Mouse (Mus musculus): ENCODE measurements around the gene Ust.

Gene Ust

DNA sequence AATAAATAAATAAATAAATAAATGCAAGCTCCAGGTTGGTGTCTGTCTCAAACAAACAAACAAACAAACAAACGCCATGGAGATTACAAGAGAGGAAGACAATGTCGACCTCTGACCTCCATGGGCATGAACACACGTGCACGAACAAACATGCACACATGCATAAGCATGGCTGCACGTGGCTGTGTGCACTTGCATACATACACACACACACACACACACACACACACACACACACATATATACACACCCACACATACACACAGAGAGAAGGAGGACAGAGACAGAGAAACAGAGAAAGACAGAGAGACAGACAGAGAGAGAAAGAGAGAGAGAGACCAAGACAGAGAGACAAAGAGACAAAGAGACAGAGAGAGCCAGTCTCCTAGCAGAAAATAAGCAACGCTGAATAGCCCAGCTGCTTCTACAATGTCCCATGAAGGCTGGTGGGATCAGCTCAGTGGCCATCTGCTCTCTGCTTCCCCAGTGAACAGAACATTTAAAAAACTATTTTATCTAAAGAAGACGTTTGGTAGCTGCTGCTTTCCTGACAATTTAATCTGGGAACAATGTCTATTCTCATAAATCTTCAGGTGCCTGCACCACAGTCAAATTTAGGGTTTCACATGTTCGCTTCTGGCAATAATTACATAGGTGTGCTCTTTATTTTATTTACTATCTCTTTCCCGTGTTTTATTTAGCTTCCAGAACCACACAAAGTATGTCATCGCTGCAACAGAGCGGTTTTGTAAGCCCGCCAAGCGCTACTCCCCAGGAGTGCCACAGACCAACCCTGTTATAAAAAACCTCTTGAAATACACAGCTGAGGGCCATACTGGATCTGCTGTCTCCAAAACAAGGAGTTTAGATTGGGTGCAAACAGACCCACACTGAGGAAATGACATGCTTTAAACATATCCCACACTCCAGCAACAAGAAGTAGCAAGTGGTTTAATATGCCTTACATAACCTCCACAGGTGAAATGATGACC lies 89.5 kb downstream of the Ust start:
- DNase-seq (ENCODE audit: low read depth, low spot score): no peak

DNA sequence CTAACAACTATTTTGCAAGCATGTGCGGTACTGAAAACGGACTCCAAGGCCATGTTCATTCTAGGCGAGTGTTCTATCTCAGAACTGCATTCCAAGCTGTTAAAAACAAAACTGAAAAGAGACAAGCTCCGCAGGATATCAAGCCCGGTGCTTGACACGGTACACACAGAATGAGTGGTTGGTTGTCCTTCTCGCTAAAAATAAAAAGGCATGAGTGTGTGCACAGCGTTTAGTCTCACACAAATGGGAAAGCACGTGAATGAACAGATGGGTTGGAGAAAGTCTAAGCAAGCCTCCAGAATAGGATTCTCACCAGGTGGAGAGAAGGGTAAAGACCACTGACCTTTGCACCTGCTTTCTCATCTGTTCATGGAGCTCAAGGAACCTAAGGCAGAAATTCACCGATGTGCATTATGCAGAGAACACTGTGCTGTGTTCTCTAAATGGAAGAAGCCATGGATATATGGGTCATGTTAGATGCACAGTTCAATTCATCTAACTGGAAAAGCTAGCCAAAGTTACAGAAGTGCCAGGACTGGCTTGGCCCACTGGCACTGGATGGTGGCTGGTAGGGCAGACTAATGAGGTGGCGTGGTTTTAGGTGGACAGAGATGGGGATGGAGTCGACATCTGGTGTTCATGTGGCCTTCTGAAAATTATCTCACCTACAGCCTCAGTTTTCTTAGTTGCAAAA lies 90.8 kb downstream of the Ust start:
- no peak for DNase-seq (ENCODE audit: low read depth, low spot score)

DNA sequence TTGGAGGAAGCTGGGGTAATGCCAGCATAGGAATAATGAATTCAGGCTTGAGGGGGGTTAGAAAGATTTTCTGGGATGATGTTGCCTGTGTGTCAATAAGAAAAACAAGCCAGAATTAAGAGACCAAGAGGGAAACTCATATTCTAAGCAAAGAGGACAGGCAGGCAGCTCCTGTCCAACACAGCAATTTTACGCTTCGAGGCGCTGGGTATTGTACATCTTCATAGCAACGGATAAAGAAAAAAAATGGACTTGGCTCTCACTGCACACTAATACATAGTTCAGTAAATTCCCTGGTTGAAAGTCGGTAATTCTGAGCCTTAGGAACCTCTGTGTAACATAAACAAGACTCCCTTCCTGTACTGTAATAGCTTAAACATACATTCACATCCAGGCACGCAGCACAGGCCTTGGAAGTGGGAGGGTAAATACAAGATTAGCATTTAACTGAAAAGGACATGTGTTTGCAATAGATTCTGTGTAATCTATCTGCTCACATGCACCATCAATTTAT lies 99.1 kb downstream of the Ust start:
- no peak for DNase-seq (ENCODE audit: low read depth, low spot score)

DNA sequence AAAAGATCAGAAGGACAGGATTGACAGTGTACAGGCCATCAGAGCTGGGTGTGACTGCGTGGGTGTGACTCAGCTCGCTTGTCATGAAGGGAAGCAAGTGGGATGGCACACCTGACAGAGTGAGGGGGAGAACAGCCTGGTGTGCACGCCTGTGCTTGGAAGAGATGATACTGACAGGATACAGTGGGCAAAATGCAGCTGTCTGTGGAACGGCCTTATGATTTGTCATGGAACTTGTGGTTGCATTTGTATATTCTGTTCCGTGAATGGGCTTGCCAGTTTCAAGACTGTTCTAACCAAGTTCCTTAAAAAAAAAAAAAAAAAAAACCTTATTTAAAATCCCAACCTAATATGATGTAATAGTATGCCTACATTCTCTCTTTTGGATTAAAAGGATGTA lies 103.2 kb downstream of the Ust start:
- no peak for DNase-seq (ENCODE audit: low read depth, low spot score)

DNA sequence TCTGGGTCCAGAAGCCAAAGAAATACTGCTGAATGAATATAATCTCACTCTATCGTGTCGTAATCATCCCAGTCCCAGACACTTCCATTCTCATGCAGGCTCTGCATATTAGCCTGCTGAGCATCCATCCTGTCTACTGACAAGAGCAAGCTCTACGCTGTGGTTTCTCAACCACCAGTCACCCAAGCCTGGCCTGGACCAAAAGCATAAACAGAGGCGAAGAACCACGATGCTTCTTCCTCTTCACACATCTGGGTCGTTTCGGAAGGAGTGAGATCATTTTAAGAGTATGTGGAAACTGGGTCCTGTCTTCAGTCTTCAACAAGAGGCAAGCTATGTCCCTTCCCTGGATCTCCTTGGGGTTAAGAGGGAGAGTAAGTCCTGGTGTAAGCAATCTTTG lies 103.6 kb downstream of the Ust start:
- DNase-seq (ENCODE audit: low read depth, low spot score): no peak

DNA sequence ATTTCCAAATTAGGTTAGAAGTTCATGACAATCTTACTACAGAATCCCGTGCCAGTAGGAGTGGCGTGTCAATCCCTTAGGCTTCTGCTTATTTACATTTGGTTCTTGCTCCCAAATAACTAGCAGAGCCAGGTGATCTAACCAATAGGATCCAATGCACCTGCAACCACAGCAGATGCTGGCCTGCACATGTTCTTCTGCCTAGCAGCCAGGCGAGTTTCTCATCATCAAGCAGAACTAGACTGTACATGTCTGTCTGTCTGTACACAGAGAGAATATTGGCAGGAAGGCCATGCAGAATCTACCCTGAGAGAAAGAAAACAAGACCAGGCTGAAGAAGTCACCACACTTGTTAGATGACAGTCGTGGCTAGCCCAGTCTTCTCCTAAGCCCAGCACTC lies 113.5 kb downstream of the Ust start:
- no peak for DNase-seq (ENCODE audit: low read depth, low spot score)

DNA sequence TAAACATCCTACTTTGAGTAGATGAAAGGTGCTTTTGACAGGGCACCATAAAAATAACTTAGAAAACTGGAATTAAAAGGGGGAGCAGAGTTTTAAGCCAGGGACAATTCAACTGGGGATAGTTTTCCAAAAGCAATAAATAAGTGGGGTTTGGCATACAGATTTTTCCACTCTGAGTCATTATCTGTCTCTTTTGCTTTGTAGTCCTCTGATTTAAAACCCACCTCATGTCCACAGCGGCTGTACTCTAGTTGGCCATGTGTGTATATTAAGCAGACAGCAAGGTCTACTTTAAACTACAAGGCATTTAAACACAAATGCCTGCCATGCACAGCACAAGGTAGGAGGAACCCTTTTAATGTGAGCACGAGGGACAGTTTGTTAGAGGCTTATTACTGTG lies 126.4 kb downstream of the Ust start:
- no peak for DNase-seq (ENCODE audit: low read depth, low spot score)

DNA sequence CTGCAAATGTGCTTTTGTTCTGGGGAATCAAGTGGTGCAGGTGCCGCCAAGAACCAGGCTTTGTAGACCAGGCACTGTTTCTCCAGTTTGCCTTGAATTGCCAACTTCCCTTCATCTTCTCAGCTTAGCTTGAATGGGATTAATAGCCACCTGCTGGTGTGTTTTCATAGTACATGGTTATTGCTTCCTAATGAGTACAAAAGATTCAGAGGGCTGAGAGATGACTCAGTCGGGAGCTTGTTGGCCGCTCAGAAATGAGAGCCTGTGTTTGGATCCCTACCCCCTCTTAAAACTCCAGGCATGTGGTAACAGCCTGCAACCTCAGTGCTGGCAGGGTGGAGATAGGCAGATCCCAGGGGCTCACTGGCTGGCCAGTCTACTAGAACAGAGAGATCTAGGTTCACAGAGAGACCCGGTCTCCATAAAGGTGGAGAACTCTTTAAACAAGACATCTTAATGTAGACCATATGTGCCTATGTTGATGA lies 127.3 kb downstream of the Ust start:
- no peak for DNase-seq (ENCODE audit: low read depth, low spot score)

DNA sequence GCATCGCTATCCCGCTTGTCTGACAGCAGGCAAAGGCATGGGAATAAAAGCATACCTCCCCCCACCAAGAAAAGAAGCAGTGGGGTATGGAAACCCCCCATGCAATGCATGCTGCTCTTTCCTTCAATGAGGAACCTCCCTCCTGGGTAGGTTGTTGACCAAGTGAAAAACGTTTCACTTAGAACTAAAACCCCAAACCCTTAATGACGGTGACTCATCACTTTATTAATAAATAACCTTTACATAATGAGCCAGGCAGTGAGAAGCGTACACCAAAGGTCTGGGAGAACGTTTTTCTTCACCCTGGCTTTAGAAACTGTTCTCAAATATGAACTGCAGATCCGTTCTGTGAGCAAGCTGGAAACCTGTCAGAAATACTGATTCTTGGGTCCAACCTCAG lies 130.4 kb downstream of the Ust start:
- no peak for DNase-seq (ENCODE audit: low read depth, low spot score)

DNA sequence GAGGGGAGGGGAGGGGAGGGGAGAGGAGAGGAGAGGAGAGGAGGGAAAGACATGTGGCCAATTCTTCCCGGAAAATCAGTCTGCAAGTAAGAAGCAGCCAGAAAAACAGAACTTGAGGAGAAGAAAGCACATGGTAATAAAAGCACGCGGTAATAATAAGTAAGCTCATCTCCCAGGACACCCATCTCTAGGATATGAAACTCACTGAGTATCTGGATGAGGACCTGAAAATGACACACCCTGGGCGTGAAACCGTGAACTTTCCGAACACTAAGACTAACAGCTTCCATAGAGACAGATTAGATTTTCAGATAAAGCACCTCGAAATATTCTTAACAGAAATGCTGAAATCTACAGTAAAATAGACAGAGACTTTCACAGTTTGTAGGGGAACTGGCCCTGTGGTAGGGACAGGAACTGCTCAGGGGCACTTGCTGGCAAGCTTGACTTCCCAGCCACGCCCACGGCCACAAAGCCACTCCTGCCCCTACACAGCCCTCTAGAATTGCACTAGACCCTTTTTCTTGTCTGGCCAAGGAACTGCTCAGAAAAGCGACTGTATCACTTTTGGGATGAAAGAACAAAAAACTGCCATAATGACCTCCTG lies 148.6 kb downstream of the Ust start:
- peak; percentile 1 for DNase-seq (ENCODE audit: low read depth, low spot score)

DNA sequence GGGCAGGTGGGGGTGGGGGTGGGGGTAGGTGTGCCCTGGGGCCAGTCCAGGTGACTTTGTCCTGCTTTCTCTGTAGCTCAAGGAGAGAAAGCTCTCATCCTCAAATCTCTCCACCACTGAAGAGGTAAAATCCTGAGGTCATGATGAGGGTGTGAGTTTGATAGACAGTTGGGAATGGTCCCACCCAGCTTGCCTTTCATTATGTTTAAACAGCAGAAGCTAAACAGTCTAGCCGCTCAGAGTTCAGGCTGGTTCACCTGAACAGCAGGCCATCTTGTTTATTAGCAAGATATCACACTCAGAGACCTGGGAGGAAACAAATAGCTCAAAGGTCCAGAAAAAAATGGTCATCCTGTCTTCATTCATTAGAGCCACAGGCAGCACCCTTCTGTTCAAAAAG lies 152.8 kb downstream of the Ust start:
- no peak for DNase-seq (ENCODE audit: low read depth, low spot score)

DNA sequence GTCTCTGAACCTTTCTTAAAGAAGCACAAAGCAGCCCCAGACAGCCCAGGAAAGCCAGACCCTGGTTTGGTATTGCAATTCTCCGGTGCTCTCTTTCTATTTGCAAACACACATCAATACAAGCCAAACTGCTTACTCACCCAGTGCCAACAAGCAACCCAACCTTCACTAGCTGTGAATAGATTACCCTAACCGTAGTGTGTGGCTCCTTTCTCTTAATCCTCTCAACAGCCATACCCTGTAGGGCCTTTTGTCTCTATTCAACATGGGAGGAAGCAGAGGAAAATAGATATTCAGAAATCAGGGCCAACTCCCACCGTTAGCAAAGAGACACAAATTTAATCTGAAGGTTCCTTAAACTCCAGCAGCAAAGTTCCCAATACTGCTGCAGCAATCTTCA lies 154.4 kb downstream of the Ust start:
- DNase-seq (ENCODE audit: low read depth, low spot score): no peak

DNA sequence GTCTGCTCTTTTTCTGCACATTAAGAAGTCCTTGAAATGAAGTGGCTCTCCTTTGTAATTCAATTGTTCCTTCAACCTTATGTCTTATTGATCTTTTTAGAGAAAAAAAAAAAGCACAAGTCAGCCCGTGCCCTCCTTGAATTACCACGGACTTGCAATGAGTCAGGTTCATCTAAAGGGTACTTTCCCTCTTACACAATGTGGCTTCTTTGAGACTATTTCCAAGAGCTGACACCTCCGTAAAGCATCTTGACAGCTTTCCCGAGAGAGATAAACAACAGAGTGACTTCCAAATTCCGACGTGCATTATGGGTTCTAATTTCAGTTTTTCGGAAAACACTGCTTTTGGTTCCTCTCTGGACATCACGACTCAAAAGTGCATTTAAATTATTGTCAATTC lies 155.3 kb downstream of the Ust start:
- no peak for DNase-seq (ENCODE audit: low read depth, low spot score)

DNA sequence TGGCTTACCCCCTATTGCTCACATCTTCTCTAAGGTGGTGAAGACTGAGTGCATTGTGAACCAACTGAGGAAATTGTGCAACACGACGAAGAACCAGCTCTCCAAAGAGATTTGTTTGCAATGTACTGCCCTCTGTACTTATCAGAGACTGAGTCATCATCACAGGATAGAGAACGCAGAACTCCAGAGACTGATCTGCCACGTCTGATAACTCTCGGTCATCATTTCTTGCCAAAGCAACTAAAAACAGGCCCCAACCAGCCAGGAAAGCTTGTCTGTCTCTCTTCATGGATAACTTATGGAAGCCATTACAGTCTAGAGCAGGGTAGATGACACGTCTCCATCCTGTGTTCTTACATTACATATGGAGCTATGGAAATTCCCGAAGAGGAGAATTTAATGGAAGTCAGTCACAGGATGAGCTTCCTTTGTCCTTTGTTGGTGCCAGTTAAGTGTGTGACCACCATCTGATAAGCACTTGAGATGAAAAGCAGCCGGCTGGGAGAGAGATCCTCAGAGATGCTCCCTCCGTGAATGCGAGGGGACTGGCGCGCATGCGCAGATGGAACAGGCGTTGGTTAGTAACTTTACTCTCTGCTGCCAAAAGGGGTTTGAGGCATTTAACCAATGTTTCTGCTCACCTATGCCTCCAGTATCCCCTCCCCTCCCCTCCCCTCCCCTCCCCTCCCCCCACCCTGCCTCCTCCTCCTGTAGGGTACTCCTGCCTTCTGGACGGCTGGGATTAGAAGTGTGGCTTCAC lies 160.2 kb downstream of the Ust start:
- DNase-seq (ENCODE audit: low read depth, low spot score): no peak

DNA sequence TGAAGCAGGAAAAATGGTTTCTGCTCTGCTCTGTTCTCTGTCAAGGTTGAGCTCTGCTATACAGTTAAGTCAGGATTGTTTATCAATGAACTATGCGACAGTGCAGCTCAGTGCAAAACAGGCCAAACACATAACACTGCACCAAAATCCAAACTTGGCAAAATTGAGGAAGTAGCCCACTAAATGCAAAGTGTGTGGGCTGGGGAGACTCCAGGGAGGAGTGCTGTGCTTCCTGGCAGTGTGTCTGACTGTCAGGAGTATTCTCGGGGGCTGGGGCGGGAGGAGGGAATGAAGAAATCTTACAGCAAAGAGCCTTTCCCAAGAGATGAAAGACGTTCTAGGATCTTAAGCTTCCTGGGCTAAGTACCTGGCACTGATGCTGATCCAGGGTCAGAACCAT lies 165.1 kb downstream of the Ust start:
- DNase-seq (ENCODE audit: low read depth, low spot score): no peak

DNA sequence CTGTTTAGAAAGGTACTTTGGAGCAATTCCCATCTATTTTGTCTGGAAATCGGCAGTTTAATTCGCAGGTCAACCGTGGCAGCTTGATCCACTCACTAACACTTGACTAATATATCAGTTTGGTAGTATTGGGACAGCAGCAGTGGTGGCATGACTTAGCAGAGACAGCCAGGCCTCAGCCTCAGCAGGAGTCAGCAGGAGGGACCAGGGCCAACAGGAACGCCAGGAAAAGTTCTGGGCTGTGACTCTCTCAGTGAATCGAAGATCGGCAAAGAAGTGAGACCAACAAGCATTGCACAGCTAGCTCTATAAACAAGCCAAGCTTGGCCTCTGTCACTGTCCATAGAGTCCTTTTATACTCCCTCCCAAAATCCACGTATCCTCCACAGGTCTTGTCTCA lies 168.0 kb downstream of the Ust start:
- no peak for DNase-seq (ENCODE audit: low read depth, low spot score)

DNA sequence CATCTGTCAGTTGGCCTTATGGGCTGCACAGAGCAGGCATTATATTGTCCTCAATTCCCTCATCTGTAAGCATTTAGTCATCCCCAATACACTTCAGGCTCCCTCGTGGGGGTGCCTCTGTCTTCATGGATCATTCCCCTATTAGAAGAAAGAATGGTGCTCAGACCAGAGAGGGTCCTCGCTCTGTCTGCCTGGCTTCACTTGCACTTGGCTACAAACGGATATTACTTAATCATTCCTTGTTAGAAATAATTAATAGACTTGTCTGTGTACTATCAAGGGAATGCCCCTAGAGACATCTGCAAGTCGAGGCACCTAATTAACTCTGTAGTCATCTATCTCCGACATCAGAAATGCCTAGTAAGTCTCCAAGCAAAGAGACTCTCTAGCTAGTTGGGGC lies 171.1 kb downstream of the Ust start:
- no peak for DNase-seq (ENCODE audit: low read depth, low spot score)

DNA sequence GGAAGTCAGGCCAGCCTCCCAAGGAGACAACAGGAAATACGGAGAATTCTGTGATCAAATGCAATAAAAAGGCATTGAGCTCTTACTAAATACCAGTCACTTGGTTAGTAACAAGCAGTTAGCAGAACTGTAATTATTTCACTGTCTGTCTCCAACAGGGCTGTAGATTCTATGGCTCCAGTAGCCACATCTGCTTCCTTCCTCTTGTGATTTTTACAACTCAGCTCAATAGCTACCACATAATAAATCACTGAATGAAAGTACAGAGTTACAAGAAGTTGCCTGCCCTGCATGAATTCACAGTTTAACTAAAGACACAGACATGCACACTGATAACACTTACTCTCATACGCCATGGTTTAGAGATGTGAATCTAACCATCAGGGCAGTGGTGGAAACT lies 176.1 kb downstream of the Ust start:
- no peak for DNase-seq (ENCODE audit: low read depth, low spot score)

DNA sequence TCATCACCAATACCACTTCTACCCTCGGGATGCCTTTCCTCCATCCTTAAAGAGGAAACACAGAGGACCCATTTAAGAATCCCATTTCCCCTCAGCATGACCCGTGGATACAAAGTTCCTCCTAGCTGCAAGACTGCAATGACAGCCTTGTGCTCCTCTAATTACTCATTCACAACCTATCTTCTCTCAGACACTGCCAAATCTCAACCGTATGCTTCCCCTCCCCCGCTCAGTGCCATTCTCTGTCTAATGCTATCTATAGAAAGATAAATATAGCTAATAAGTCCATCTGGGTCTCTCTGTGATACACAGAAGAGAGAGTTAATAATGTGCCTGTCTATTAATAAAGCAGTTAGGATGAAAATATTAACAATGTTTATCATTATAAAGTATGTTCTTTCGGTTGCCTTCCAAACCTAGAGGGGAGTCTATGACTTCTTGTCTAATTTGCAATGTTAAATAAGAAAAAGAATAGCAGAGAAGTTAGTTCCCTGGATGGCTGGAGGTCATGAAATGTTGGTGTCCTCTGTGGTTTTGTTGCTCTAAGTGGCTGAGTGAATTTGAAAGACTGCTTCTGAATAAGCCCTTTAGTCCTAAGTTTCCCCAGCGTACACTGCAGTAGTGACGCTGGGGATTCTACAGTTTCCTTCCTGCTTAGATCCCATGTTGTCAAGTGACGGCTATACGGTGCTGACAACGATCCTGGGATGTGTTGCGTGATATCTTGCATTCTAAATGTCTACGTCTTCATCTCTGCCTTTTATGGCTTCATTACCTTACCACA lies 178.8 kb downstream of the Ust start:
- no peak for DNase-seq (ENCODE audit: low read depth, low spot score)

DNA sequence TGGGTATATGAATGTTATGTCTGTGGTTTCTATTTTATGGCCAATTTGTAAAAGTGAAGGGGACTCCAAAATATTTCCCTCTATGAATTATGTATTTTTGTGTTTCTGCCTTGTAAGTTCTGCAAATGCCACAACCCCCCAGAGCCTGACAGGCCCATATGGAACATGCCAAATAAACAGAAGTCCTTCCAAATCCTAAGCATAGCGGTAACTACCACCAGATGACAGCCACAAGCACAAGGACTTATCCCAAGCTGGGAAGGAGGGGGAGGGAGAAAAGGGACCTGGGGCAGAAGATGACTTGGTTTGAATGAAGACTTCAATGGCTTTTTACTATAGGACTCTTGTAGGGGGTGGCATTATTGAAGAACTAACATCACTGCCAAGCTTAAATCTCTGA lies 182.0 kb downstream of the Ust start:
- no peak for DNase-seq (ENCODE audit: low read depth, low spot score)

DNA sequence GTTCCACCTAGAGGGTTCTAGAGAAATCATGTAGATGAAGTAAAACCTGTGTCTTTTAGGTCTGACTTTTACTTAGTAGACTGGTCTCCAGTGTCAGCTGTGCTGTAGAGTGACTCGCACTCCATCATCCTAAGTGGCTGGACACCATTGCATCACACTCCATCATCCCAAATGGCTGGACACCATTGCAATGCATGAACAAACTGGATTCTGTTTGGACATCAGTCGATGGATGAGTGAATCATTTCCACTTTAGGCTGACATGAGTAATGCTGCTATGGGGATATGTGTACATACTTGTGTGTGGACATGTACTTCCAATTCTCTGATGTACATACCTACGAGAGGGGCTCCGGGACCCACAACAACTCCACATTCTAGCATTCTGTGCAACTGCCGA lies 187.7 kb downstream of the Ust start:
- no peak for DNase-seq (ENCODE audit: low read depth, low spot score)

All from CD4-positive, CD25-positive, alpha-beta regulatory T cell, adult 2 months (primary cell).